Mouse (Mus musculus) heart, embryonic 15.5 days (tissue): ENCODE measurements around the gene Phf21a. TPM values are rescaled to one million over a fixed set of nuclear protein-coding genes. Genes with fewer than 3 reads are reported as not detected.

Experiments
- ATAC-seq: fragments of 200-750 bp; cut with Nextera tagmentation; replicated peaks from 2 replicates; pipeline ENCODE4 v1.8.0; 2017; ENCODE audit warnings: low read depth, moderate TSS enrichment; ENCODE audit not compliant: insufficient number of reproducible peaks, insufficient read depth, low FRiP score
- H3K27ac ChIP-seq: fragments of 300-500 bp; sonication (generic); 2 replicates; pipeline ENCODE4 v1.5.1; 2015; ENCODE audit warnings: mild to moderate bottlenecking, inconsistent platforms
- H3K27me3 ChIP-seq: fragments of 300-500 bp; sonication (generic); 2 replicates; pipeline ENCODE4 v1.6.1; 2015; ENCODE audit warnings: inconsistent platforms
- H3K36me3 ChIP-seq: fragments of 300-500 bp; sonication (generic); 2 replicates; pipeline ENCODE4 v1.6.1; 2015; ENCODE audit warnings: mild to moderate bottlenecking, inconsistent platforms
- H3K4me1 ChIP-seq: fragments of 300-500 bp; sonication (generic); replicated peaks from 2 replicates; pipeline ENCODE4 v1.6.1; 2015; ENCODE audit warnings: inconsistent platforms
- H3K4me2 ChIP-seq: fragments of 300-500 bp; sonication (generic); 2 replicates; pipeline ENCODE4 v1.6.1; 2015; ENCODE audit warnings: inconsistent platforms, mild to moderate bottlenecking, moderate library complexity
- H3K4me3 ChIP-seq: fragments of 300-500 bp; sonication (generic); 2 replicates; pipeline ENCODE4 v1.5.1; 2015; ENCODE audit warnings: mild to moderate bottlenecking, inconsistent platforms
- H3K9ac ChIP-seq: fragments of 300-500 bp; sonication (generic); 2 replicates; pipeline ENCODE4 v1.6.1; 2015; ENCODE audit warnings: mild to moderate bottlenecking, inconsistent platforms
- H3K9me3 ChIP-seq: fragments of 300-500 bp; sonication (generic); replicated peaks from 2 replicates; pipeline ENCODE4 v1.6.1; 2016; ENCODE audit warnings: inconsistent platforms
- WGBS: fragments of 180-500 bp; shearing (Covaris S2); methylation state at CpG from one replicate; pipeline ENCODE4 v1.1.7; 2015; ENCODE audit warnings: mixed read lengths; 5-methylcytosine and 5-hydroxymethylcytosine counted together
- polyA plus RNA-seq: library from polyadenylated mRNA; unstranded; fragments of >200 nt; fragmentation: Nextera tagmentation; extraction: Ambion mirVana; gene quantifications from 2 replicates; pipeline ENCODE4 v1.2.1, GENCODE M21; 2015

Phf21a gene
- polyA plus RNA-seq, 1 experiment from 2014 or later, result 15.0 TPM

- Histone ChIP-seq H3K36me3 (no peaks in the 10 kb centered on the region), H3K27ac (no peak overlapping the region; the same call in 1 of the 2 replicates), H3K4me1 (peaks cover 15% of the 10 kb centered on the region), H3K9me3 (no peaks in the 10 kb centered on the region), H3K4me2 (no peak overlapping the region), H3K9ac (no peak overlapping the region), H3K27me3 (no peaks in the 10 kb centered on the region), H3K4me3 (no peak overlapping the region)
- no peak for ATAC-seq
- 25% methylated on average over 2 of the region's 2 CpGs for WGBS
Observed at GRCm38 (mm10) chr2:92272510-92272909, 179.6 kb downstream of the Phf21a start.

GRCm38 (mm10) chr2:92273101-92273801 is 180.3 kb downstream of the Phf21a start:
- Histone ChIP-seq H3K27ac (peak overlapping the region; percentile 26), H3K4me1 (peaks cover 15% of the 10 kb centered on the region), H3K4me2 (peak overlapping the region; percentile 24), H3K9ac (no peak overlapping the region), H3K4me3 (no peak overlapping the region), H3K36me3 (no peaks in the 10 kb centered on the region), H3K27me3 (no peaks in the 10 kb centered on the region), H3K9me3 (no peaks in the 10 kb centered on the region)
- WGBS, result 62% methylated on average over 6 of the region's 6 CpGs
- ATAC-seq, result no peak

GRCm38 (mm10) chr2:92273802-92274183 is 180.9 kb downstream of the Phf21a start:
- H3K27me3 ChIP-seq, result no peaks in the 10 kb centered on the region
- 84% methylated on average over 4 of the region's 4 CpGs for WGBS
- no peak for ATAC-seq
- H3K9me3 ChIP-seq, result no peaks in the 10 kb centered on the region
- no peak overlapping the region for H3K4me3 ChIP-seq
- peak overlapping the region; percentile 26 for H3K27ac ChIP-seq
- H3K4me1 ChIP-seq, result peaks cover 15% of the 10 kb centered on the region
- H3K36me3 ChIP-seq, result no peaks in the 10 kb centered on the region
- no peak overlapping the region for H3K9ac ChIP-seq
- peak overlapping the region; percentile 24 for H3K4me2 ChIP-seq

GRCm38 (mm10) chr2:92277787-92278186 is 184.9 kb downstream of the Phf21a start:
- Histone ChIP-seq H3K9me3 (no peaks in the 10 kb centered on the region), H3K4me1 (peaks cover 10% of the 10 kb centered on the region), H3K27ac (no peak overlapping the region), H3K9ac (no peak overlapping the region), H3K36me3 (no peaks in the 10 kb centered on the region), H3K4me3 (no peak overlapping the region), H3K27me3 (no peaks in the 10 kb centered on the region), H3K4me2 (no peak overlapping the region)
- WGBS, result 63% methylated on average over 3 of the region's 3 CpGs
- ATAC-seq, result no peak

GRCm38 (mm10) chr2:92278663-92279062 is 185.7 kb downstream of the Phf21a start:
- Histone ChIP-seq H3K27me3 (no peaks in the 10 kb centered on the region), H3K27ac (no peak overlapping the region), H3K4me2 (no peak overlapping the region), H3K9me3 (no peaks in the 10 kb centered on the region), H3K4me3 (no peak overlapping the region), H3K36me3 (no peaks in the 10 kb centered on the region), H3K9ac (no peak overlapping the region), H3K4me1 (0 out of 2 replicates have a peak, but pooled peaks cover 2% of the 10 kb centered on the region)
- ATAC-seq, result no peak
- WGBS, result 73% methylated on average over 7 of the region's 7 CpGs

GRCm38 (mm10) chr2:92279398-92279797 is 186.5 kb downstream of the Phf21a start:
- Histone ChIP-seq H3K36me3 (no peaks in the 10 kb centered on the region), H3K9me3 (no peaks in the 10 kb centered on the region), H3K4me2 (no peak overlapping the region), H3K4me3 (no peak overlapping the region), H3K27me3 (no peaks in the 10 kb centered on the region), H3K4me1 (no peaks in the 10 kb centered on the region), H3K9ac (no peak overlapping the region), H3K27ac (no peak overlapping the region)
- no peak for ATAC-seq
- WGBS, result 83% methylated on average over 6 of the region's 6 CpGs

- Histone ChIP-seq H3K27ac (no peak overlapping the region), H3K4me2 (no peak overlapping the region), H3K36me3 (no peaks in the 10 kb centered on the region), H3K9ac (no peak overlapping the region), H3K9me3 (no peaks in the 10 kb centered on the region), H3K4me3 (no peak overlapping the region), H3K4me1 (peaks cover 5% of the 10 kb centered on the region; the same call in 1 of the 2 replicates), H3K27me3 (no peaks in the 10 kb centered on the region)
- ATAC-seq, result no peak
- 53% methylated on average over 5 of the region's 5 CpGs for WGBS
Observed at GRCm38 (mm10) chr2:92285597-92285996, 192.7 kb downstream of the Phf21a start.

- ATAC-seq, result no peak
- WGBS, result 59% methylated on average over 3 of the region's 3 CpGs
Observed at GRCm38 (mm10) chr2:92289335-92289734, 196.4 kb downstream of the Phf21a start.

GRCm38 (mm10) chr2:92291526-92291925 is 198.6 kb downstream of the Phf21a start:
- 83% methylated on average over 3 of the region's 3 CpGs for WGBS

More at GRCm38 (mm10) chr2:92289335-92289734, 196.4 kb downstream of the Phf21a start:
- Histone ChIP-seq H3K4me2 (no peak overlapping the region), H3K27me3 (no peaks in the 10 kb centered on the region), H3K9ac (no peak overlapping the region), H3K9me3 (no peaks in the 10 kb centered on the region), H3K4me1 (peaks cover 5% of the 10 kb centered on the region; the same call in 1 of the 2 replicates), H3K4me3 (no peak overlapping the region), H3K27ac (no peak overlapping the region), H3K36me3 (no peaks in the 10 kb centered on the region)

GRCm38 (mm10) chr2:92296402-92296801 is 203.5 kb downstream of the Phf21a start:
- no peaks in the 10 kb centered on the region for H3K27me3 ChIP-seq
- no peak overlapping the region for H3K27ac ChIP-seq
- H3K9me3 ChIP-seq, result no peaks in the 10 kb centered on the region
- H3K4me3 ChIP-seq, result no peak overlapping the region
- no peak overlapping the region for H3K9ac ChIP-seq
- H3K36me3 ChIP-seq, result no peaks in the 10 kb centered on the region
- no peak for ATAC-seq
- H3K4me1 ChIP-seq, result peaks cover 10% of the 10 kb centered on the region; the same call in 1 of the 2 replicates
- WGBS, result 3% methylated on average over 6 of the region's 6 CpGs
- no peak overlapping the region for H3K4me2 ChIP-seq

More at GRCm38 (mm10) chr2:92291526-92291925, 198.6 kb downstream of the Phf21a start:
- Histone ChIP-seq H3K4me3 (no peak overlapping the region), H3K9me3 (no peaks in the 10 kb centered on the region), H3K4me1 (peaks cover 6% of the 10 kb centered on the region), H3K27me3 (no peaks in the 10 kb centered on the region), H3K36me3 (no peaks in the 10 kb centered on the region), H3K9ac (no peak overlapping the region), H3K27ac (no peak overlapping the region), H3K4me2 (no peak overlapping the region)
- no peak for ATAC-seq

- WGBS, result 62% methylated on average over 10 of the region's 10 CpGs
- Histone ChIP-seq H3K27me3 (no peaks in the 10 kb centered on the region), H3K4me3 (no peak overlapping the region), H3K27ac (no peak overlapping the region), H3K4me1 (peaks cover 10% of the 10 kb centered on the region; the same call in 1 of the 2 replicates), H3K36me3 (no peaks in the 10 kb centered on the region), H3K9ac (no peak overlapping the region), H3K9me3 (no peaks in the 10 kb centered on the region), H3K4me2 (no peak overlapping the region)
- ATAC-seq, result no peak
Observed at GRCm38 (mm10) chr2:92299896-92300295, 207.0 kb downstream of the Phf21a start.
